Mouse (Mus musculus): Measurements from ENCODE around the gene Kcnd2.

Kcnd2 gene

DNA sequence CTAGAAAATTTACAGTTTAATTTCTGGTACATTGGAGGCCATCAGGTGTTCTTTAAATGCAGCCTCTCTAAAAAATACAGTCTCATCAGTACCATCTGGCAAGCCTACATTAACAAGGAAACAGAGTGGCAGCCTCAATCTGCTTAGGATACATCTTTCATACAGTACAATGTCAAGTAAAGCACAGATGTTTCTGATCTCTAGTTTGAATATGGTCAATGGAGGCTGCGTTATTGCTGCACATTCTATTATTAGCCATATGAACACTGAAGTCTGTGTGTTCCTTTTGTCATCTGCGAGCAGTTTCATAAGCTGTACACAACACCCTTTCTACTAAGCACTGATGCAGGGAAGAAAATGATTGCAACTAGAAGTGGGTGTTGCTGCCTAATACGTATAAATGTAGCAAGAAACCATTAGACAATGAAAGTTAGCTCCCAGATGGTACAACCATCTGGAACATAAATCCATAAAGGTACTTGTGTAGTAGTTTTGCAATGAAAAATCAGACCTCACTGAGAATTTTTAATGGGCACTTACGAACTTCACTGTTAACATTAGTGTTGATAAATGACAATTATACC lies 209.0 kb downstream of the Kcnd2 start:
- no peak for DNase-seq (ENCODE audit: low spot score)

DNA sequence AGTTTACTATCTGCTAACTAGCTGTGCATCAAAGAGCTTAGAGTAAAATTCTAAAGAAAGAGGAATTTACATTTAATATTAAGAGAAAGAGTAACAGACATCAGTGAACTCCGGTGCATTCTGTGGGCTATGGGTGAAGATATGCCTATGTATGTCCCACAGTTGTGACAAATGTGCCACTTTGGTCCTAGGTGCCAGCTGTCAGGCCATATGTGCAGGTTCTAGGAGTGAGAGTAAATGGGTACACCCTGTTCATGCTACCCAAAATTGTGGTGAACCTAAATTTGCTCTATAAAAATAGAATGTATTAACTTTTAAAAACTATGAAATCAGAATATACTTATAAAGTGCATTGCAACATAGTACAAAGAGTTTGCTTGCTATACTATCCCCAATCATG lies 215.8 kb downstream of the Kcnd2 start:
- no peak for DNase-seq (ENCODE audit: low spot score)

DNA sequence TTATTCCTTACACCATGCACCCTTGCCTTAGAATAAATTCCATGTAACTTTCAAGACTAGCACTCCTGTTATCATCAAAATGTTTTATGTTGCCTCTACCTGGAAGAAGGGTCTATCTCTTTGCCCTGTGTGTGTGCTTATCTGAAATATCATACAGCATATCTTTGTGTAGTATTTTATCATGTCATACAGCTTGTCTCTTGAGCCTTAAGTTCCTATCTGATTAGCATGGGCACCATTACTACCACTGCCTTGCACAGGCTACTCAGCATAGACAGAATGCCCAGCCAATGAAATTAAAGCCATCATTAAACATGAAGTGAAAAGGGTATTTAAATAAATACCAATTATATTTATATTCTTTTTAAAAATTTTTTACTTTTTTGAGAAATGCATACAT lies 249.4 kb downstream of the Kcnd2 start:
- DNase-seq (ENCODE audit: low spot score) = no peak

DNA sequence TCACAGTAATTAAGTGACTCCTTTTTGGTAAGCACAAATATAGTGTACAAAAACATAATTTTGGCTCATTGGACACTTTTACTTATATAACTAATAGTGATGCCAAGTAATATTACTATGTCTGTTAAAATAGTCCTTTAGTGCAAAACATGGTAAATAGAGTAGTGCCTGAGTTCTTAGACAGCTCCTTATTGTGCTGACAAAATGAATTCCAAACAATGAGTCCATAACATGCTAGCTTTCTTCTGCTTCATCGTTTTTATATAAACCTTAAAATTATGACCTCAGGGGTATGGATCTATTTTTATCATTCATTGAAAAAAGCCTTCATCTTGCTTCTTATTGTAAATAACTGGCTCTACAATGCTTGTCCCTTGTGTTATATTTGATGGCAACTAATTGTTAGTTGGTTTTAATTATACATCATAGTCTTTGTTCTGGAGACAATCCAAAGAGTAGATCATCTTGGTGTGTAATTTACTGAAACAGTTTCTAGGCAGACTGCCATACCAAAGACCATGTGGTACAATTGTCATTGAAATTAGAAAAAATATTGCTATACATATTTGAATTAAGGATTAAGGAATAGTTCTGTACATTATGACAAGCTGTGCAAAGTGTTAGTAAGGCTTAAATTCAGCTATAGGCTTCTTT lies 256.7 kb downstream of the Kcnd2 start:
- no peak for DNase-seq (ENCODE audit: low spot score)

DNA sequence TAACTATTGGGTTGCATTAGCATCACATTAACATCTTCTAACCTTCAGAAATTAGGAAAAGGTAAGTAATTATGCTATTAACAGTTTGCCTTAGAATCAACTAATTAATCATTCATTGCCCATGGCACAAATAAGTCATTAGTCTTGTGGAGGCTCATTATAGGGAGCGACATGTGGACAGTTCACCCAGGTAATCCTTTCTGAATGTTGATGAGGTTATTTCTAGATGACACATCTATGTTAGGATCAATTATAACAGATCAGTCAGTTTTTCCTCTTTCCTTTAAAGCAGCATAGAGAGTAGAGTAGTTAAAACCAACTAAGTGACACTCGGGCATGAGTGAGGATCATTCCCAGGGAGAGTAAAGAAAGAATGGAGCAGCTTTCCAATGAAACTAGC lies 267.4 kb downstream of the Kcnd2 start:
- DNase-seq (ENCODE audit: low spot score) = no peak

DNA sequence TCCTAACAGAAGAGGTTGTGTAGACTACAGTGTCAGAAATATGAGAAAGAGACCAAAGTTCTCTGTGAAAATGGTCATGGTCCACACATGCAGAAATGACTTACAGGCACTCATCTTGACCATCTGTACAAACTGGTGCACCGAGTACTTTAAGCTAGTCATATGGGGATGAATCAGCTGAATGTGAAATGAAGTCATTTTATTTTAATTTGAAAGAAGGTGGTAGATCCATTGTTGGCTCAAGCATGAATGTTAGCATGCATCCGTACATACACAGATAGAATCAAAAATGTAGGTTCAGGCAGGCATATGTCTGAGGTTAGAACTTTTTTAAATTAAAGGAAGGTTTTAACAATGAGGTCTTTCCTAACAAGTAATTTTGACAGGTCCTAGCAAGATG lies 273.2 kb downstream of the Kcnd2 start:
- DNase-seq (ENCODE audit: low spot score) = no peak

DNA sequence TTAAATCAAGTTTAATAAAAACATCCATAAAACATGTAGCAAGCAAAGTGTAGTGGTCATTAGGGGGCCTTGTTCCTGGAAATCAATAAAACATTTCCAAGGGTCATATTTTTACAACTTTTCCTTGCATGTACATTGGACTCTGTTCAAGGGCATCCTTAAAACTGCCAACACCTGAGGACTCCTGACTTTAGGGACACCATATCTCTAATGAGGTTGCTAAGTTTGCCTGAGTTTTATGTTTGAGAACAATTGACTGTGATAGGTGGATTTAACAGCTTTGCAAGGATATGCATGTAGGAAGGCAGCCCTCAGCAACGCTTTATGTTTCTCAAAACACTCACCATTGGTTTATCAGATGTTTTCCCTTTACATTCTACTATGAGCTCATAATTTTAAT lies 287.6 kb downstream of the Kcnd2 start:
- DNase-seq (ENCODE audit: low spot score) = no peak

DNA sequence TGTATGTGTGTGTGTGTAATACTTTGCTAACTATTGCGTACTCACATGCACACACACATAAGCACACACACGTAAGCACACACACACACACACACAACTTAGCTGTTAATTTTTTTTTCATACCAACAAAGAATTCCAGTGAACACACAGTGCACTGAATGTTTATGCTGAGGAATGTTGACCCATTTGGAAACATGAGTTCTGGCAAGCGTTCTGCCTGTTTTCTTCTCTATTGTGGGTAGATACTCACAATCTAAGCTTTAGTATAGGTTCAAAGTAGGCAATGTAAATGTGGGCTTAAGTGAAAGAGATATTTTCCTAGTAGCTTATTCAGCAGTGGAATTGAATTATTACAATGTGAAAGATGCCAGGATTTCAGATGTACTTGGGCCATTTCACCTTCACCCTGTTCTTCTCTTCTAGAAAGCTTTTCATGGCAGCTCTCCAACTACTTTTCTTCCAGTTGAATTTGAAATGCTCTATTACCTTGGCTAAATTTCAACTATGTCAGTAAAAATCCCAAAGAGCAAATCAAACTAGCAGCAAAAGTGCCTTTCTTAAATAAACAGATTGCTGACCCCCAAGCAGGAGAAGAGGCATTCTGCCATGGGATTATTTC lies 295.4 kb downstream of the Kcnd2 start:
- no peak for DNase-seq (ENCODE audit: low spot score)

DNA sequence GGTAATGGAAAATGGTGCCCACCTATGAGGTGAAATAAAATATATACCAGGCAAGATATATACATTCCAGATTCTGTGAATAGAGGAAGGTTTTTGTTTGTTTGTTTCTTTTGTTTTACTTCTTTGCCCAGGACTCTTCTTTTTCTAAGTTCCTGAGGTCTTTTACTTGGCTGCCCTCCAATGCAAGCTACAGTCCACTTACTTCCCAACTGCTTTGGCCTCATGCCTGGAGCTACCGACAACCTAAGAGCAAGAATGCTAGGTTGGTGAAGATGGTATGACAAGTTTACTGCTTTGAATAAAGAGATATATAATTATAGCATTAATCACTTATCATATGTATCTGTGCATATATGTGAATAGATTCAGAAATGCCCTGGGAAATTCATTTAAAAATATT lies 305.0 kb downstream of the Kcnd2 start:
- no peak for DNase-seq (ENCODE audit: low spot score)

DNA sequence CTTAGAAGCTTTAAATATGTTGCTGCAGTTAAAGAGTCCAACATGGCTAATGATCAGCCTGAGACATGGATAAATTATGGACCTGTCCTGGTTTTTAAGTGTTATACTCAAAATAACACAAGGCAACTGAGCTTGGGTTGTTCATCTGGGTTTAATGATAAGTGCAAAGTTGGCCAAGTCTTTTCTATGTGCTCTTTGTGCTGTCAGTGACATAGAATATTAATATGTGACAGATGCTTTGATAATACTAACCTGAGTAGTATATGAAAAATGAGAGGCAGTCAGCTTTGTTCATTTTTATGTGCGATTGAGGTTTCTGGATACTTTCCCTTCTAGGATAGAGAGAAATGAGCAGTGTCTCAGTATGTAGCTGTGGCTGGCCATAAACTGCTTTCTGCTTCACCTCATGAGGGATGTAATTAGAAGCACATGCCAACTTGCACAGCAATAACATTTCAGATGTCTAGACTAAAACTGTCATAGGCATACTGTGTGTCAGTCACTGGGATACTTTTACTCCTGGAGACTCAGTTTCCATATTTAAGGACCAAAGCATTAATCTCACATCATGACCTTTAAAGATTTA lies 312.3 kb downstream of the Kcnd2 start:
- no peak for DNase-seq (ENCODE audit: low spot score)

DNA sequence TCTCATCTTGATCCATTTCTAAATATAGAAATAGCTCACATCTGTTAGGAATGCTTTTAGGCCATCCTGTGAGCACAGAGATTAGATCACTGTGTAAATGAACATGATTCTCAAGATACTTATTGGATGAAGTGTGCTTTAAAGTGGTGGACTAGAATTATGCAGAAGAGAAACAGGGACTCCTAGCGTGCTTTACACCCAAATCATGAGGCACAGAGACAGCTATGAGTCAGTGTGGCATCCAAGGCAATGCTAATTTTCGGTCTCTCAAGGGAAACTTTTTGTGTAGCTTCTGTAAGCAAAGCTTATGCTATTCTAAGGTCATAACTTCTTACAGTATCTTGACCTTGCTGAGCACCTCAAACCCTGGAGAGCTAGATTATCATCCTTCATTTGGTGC lies 318.7 kb downstream of the Kcnd2 start:
- no peak for DNase-seq (ENCODE audit: low spot score)

DNA sequence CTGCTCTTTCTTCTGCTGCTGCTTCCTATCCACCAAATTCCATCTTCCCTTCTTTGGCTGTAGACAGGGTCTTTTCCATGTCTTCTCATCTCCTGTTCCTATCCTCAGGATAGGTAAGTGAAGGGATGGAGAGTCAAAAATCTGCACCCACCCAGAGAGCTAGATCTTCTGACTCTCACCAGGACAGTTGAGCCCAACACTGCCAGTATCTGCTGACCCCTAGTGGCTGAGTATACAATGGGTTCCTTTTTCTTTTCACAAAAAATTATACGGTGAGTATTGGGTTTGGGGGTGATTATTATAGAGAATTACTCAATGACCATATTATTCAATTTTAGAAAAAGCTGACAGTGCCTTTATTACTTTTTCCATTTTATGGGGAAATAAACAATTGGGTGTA lies 319.5 kb downstream of the Kcnd2 start:
- no peak for DNase-seq (ENCODE audit: low spot score)

DNA sequence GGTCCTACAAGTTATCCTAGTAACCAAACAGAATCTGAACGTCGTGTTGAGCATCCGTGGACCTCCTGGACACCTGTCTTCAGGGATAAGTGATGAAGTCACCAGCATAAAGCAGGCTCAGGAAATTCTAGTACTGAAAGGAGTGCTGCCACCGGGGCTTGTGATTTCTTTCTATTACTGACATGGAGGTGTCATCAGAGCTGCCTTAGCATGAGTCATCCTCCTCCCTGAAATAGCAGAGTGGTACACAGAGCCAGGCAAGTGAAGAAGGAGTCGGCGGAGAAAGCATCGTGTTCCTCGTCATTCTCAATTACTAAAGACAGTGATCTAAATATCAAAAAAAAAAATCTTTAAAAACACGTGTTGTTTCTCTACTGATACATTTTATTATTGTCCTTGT lies 336.2 kb downstream of the Kcnd2 start:
- DNase-seq (ENCODE audit: low spot score) = no peak

DNA sequence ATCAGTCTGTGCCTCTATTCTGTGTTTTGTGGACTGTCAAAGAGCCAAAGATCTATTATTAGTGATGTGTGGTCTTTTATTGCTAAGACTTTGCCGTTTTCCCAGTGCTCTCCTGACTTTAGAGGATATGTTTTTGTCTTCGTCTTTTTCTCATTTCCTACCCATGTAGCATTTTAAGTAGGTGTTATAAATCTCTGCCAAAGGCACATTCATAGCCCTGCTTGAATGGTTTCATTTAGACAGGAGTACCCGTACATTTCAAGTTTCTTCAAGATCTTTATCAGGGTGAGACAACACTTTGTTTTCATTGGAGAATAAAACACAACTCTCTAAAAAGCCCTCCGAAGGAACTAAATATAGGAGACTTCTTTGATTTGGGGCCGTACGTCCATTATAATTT lies 355.7 kb downstream of the Kcnd2 start:
- no peak for DNase-seq (ENCODE audit: low spot score)

DNA sequence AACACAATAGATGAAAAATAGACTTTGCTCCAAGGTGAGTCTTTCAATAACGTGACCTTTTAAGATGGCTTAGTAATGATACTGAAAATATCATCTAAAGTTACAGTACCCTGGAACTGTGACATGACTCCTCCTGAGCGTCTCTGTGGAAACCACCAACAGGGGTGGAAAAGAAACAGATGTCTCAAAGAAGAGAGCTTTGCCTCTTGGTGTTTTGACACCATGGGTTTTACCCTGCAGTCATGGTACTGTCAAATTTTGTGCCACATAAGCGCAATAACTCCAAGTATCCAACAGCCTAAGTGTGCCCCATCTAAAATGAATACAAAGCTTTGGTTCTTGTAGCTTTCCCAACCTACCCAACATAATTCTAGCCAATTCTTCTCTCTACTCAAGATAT lies 374.9 kb downstream of the Kcnd2 start:
- DNase-seq (ENCODE audit: low spot score) = no peak

DNA sequence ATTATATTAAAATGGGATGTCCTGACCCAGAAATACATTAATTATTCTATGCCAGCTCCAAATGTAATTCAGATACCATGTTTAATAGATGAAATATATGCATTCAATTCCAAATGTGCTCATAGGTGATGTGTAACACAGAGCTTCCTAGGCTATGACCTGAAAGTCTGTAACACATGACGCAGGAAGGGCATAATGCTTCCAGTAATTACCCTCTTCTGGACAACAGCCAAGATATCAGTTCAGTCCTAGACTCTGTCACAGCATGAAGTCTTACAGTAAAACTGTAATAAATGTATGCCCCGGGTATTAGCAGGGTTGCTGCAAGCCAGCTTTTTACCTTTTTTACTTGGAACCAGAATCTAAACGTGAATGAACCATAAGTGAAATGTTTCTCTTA lies 382.1 kb downstream of the Kcnd2 start:
- no peak for DNase-seq (ENCODE audit: low spot score)

DNA sequence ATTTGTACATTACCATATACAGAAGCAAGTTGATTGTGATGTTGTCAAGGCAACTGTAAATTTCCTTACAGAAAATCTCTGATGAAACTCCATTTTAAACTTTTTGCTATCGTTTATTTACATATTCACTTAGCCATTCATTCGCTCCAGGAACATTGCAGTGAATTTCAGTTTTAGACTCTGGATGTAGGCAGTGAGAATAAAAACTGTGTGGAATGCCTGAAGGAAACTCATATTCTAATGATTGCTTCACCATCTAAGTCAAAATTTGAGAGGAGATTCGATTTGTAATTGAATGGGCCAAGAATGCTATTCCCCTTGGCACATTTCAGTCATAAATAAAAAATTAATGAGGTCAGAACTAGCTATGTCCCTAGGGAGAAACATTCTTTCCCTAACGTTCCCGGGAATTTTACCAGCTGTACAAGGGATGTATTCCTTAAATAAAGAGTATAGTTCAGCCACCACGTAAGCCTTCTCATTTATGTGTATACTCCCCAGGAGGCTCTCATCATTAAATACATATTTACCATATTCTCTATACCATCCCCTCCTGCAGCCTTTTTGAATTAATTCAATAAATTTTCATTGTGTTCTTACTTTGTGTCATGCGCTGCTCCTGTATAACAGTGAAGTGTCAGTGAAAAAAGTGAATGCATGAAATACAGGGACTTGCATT lies 394.2 kb downstream of the Kcnd2 start:
- DNase-seq (ENCODE audit: low spot score) = no peak

DNA sequence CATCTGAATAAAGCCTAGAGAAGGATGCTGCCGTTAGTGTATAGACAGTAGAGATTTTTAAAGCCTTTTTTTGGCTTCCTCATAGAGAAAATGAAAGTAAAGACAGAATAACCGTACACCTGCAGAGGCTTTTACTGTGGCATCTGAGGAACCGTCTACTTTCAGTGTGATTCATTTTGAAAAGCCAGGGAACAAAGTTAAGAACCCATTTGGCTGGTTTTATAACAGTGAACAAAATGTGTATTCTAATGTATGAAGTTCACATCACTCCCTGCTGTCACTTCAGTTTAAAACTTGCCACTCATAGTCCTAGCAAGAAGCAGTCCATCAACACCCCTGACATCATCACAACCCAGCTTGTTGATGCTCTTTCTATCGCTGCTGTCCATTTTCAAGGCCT lies 414.7 kb downstream of the Kcnd2 start:
- no peak for DNase-seq (ENCODE audit: low spot score)

DNA sequence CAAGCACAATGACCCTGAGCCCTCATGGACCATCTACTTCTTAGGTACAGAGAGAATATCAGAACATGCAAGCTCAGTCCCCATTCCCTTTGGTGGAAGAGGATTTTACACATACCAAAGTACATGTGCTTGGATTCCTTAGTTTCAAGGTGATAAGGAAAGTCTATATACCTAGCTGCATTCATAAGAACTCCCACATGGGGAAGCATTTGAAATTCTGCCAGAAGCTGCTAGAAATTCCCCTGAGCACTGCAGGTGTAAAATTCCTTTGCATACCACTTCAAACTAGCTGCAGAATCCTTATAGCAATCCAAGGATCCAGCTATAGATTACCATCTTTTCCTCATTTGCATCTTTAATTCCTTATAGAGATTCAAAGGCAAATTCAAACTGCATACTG lies 440.4 kb downstream of the Kcnd2 start:
- DNase-seq (ENCODE audit: low spot score) = no peak

DNA sequence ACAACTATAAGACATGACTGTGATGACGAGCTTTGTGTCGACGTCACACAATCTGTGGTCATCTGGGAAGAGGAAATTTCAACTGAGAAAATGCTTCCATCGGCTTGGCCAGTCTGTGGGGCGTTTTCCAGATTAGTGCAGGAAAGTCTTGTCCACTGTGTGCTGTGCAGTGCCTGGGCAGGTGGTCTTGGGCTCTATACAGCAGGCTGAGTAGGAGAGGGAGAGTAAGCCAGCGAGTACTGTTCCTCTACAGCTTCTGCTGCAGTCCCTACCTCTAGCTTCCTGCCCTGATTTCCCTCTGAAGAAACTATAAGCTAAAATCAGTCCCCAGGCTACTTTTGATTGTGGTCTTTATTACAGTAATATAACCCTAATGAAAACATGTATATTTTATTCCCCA lies 448.8 kb downstream of the Kcnd2 start:
- DNase-seq (ENCODE audit: low spot score) = no peak

DNA sequence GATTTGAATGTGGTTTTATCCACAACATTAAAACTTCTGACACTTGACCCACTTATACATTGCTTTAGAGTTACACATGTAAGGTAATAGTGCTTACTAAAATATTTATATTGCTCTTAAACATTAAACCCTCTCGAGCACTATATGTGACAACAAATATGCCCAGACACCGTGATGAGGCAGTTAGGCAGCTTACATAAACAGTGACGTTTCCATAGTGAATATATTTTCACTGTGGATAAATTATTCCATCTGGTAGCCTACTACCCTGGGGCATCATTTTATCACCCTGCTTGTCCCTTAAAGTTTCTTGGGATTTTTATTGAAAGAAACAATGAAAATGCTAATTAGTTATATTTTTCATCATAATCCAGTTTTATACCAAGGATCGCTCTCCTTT lies 449.3 kb downstream of the Kcnd2 start:
- DNase-seq (ENCODE audit: low spot score) = no peak

DNA sequence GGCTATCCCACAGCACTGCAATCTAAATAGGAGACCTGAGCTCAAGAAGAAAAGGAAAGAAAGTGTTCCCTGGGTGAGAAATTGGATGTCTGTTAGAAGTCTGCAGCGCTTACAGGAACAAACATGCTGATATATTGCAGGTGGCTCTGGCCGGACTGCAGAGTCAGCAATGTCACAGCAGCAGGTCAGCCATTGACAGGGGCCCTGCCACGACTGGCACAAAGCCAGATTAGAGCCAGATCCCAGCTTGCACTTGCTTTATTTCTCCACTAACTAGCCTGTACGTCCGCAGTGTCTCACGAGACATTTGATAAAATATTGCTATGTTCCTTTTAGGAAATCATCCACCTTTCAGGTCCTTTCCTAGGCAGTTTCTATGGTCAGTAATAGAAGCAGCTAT lies 468.9 kb downstream of the Kcnd2 start:
- peak; percentile 5 for DNase-seq (ENCODE audit: low spot score)

DNA sequence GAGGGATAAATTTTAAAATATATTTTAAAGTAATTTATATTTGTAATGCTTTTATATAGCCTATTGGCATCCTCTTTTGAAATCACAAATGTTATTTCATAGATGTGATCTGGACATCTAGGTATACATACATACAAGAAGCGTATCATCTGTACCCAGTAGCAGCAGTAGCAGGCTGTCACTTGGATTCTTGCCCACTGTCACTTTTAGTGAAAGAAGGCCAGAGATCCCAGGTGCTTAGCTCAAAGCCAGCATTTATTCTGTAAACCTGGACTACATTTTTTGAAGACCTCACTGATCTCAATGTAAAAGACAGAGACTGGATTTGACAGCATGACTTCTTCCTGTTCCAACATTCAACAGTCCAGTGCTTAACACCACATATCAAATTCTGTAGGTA lies 471.1 kb downstream of the Kcnd2 start:
- no peak for DNase-seq (ENCODE audit: low spot score)
